Mouse (Mus musculus) embryo, embryonic 11 days (tissue): ENCODE measurements around the gene Frmd4a.
"Not testable (repeated sequence)": the region's sequence is repeated elsewhere in the genome, so short reads cannot be mapped to it uniquely, and the experiment has no call there.

ENCODE experiments used
- DNase-seq: peaks from one replicate; pipeline ENCODE4 v3.0.0-alpha.2; 2015

The Frmd4a gene

GRCm38 (mm10) chr2:4593878-4594387 is 576.4 kb downstream of the Frmd4a start:
- DNase-seq = no peak

- no peak for DNase-seq
These were observed 579.5 kb downstream of the Frmd4a start for GRCm38 (mm10) chr2:4596992-4597391.

GRCm38 (mm10) chr2:4601034-4601890 is 583.7 kb downstream of the Frmd4a start:
- peak; percentile 70 for DNase-seq

GRCm38 (mm10) chr2:4603361-4603945 is 585.9 kb downstream of the Frmd4a start:
- DNase-seq = no peak

GRCm38 (mm10) chr2:4606559-4606958 is 589.0 kb downstream of the Frmd4a start:
- no peak for DNase-seq

- no peak for DNase-seq
These were observed 590.7 kb downstream of the Frmd4a start for GRCm38 (mm10) chr2:4608253-4608652.

GRCm38 (mm10) chr2:4609433-4609832 is 591.9 kb downstream of the Frmd4a start:
- DNase-seq = no peak

- no peak for DNase-seq
These were observed 593.8 kb downstream of the Frmd4a start for GRCm38 (mm10) chr2:4611295-4611694.

- DNase-seq = no peak
These were observed 594.2 kb downstream of the Frmd4a start for GRCm38 (mm10) chr2:4611704-4612103.

GRCm38 (mm10) chr2:4614276-4614929 is 596.9 kb downstream of the Frmd4a start:
- not testable (repeated sequence) for DNase-seq

GRCm38 (mm10) chr2:4615014-4615546 is 597.6 kb downstream of the Frmd4a start:
- no peak for DNase-seq

- no peak for DNase-seq
These were observed 599.5 kb downstream of the Frmd4a start for GRCm38 (mm10) chr2:4616995-4617394.

- DNase-seq = not testable (repeated sequence)
These were observed 601.6 kb downstream of the Frmd4a start for GRCm38 (mm10) chr2:4619126-4619525.

GRCm38 (mm10) chr2:4619893-4620593 is 602.5 kb downstream of the Frmd4a start:
- DNase-seq = no peak

- no peak for DNase-seq
These were observed 603.3 kb downstream of the Frmd4a start for GRCm38 (mm10) chr2:4620640-4621401.

GRCm38 (mm10) chr2:4621471-4621985 is 604.0 kb downstream of the Frmd4a start:
- DNase-seq = no peak

- DNase-seq = no peak
These were observed 609.4 kb downstream of the Frmd4a start for GRCm38 (mm10) chr2:4626911-4627310.

- no peak for DNase-seq
These were observed 611.4 kb downstream of the Frmd4a start for GRCm38 (mm10) chr2:4628920-4629319.

- DNase-seq = no peak
These were observed 612.0 kb downstream of the Frmd4a start for GRCm38 (mm10) chr2:4629470-4629869.

GRCm38 (mm10) chr2:4630197-4630835 is 612.8 kb downstream of the Frmd4a start:
- DNase-seq = no peak

- DNase-seq = peak; percentile 17
These were observed 618.3 kb downstream of the Frmd4a start for GRCm38 (mm10) chr2:4635804-4636203.
